Mouse (Mus musculus) hindbrain, embryonic 14.5 days (tissue): Measurements from ENCODE around the gene Prepl. TPM values are rescaled to one million over a fixed set of nuclear protein-coding genes. Genes with fewer than 3 reads are reported as not detected.

Source experiments
- ATAC-seq: fragments of 200-750 bp; cut with Nextera tagmentation; 2 replicates; pipeline ENCODE4 v1.8.0; 2017; ENCODE audit warnings: moderate number of reproducible peaks, mild to moderate bottlenecking, moderate TSS enrichment, moderate library complexity; ENCODE audit not compliant: low FRiP score
- DNase-seq: peaks from one replicate; pipeline ENCODE4 v3.0.0-alpha.2; 2015; ENCODE audit warnings: low spot score
- H3K27ac ChIP-seq: fragments of 300-500 bp; sonication (generic); 2 replicates; pipeline ENCODE4 v1.5.1; 2014; ENCODE audit warnings: mild to moderate bottlenecking, moderate library complexity
- H3K27me3 ChIP-seq: fragments of 300-500 bp; sonication (generic); 2 replicates; pipeline ENCODE4 v1.6.1; 2014; ENCODE audit warnings: mild to moderate bottlenecking, low read length, mixed read lengths; ENCODE audit not compliant: control insufficient read depth, insufficient read depth
- H3K36me3 ChIP-seq: fragments of 300-500 bp; sonication (generic); replicated peaks from 2 replicates; pipeline ENCODE4 v1.6.1; 2014; ENCODE audit not compliant: control insufficient read depth, insufficient read depth
- H3K4me1 ChIP-seq: fragments of 300-500 bp; sonication (generic); replicated peaks from 2 replicates; pipeline ENCODE4 v1.6.1; 2014; ENCODE audit warnings: antibody characterized with exemption, low read length, mixed read lengths; ENCODE audit not compliant: control insufficient read depth, insufficient read depth
- H3K4me2 ChIP-seq: fragments of 300-500 bp; sonication (generic); replicated peaks from 2 replicates; pipeline ENCODE4 v1.6.1; 2014; ENCODE audit warnings: mild to moderate bottlenecking, moderate library complexity
- H3K4me3 ChIP-seq: fragments of 300-500 bp; sonication (generic); replicated peaks from 2 replicates; pipeline ENCODE4 v1.5.1; 2014; ENCODE audit warnings: mild to moderate bottlenecking, low read length
- H3K9ac ChIP-seq: fragments of 300-500 bp; sonication (generic); 2 replicates; pipeline ENCODE4 v1.6.1; 2014
- H3K9me3 ChIP-seq: fragments of 300-500 bp; sonication (generic); 2 replicates; pipeline ENCODE4 v1.6.1; 2016; ENCODE audit warnings: low read length; ENCODE audit not compliant: control insufficient read depth
- WGBS: fragments of 180-500 bp; shearing (Covaris S2); extraction: QIAGEN DNeasy Blood & Tissue Kit; methylation state at CpG from one replicate; pipeline ENCODE4 v1.1.7; 2014; 5-methylcytosine and 5-hydroxymethylcytosine counted together
- polyA plus RNA-seq: library from polyadenylated mRNA; unstranded; fragments of >200 nt; fragmentation: Nextera tagmentation; extraction: Ambion mirVana; gene quantifications from 2 replicates; pipeline ENCODE4 v1.2.1, GENCODE M21; 2014

Prepl gene
- polyA plus RNA-seq, 1 experiment from 2014 or later = 161 TPM

GRCm38 (mm10) chr17:85030651-85031050, 59.4 kb downstream of the Prepl start:
- 79% methylated on average over 5 of the region's 5 CpGs for WGBS
- Histone ChIP-seq H3K9ac (no peak overlapping the region), H3K27me3 (no peaks in the 10 kb centered on the region), H3K4me3 (no peak overlapping the region), H3K9me3 (no peaks in the 10 kb centered on the region), H3K4me2 (no peak overlapping the region), H3K27ac (no peak overlapping the region), H3K4me1 (no peaks in the 10 kb centered on the region), H3K36me3 (no peaks in the 10 kb centered on the region)
- DNase-seq = no peak
- no peak for ATAC-seq

GRCm38 (mm10) chr17:85028797-85029196, 61.2 kb downstream of the Prepl start:
- no peak overlapping the region for H3K9ac ChIP-seq
- H3K4me1 ChIP-seq = no peaks in the 10 kb centered on the region
- no peak for DNase-seq
- H3K4me2 ChIP-seq = no peak overlapping the region
- no peaks in the 10 kb centered on the region for H3K9me3 ChIP-seq
- H3K27ac ChIP-seq = no peak overlapping the region
- H3K27me3 ChIP-seq = no peaks in the 10 kb centered on the region
- H3K36me3 ChIP-seq = no peaks in the 10 kb centered on the region
- H3K4me3 ChIP-seq = no peak overlapping the region
- ATAC-seq = no peak
- WGBS = 92% methylated on average over 10 of the region's 10 CpGs

GRCm38 (mm10) chr17:85028093-85028739, 61.8 kb downstream of the Prepl start, which contains the start of gene Slc3a1:
Gene Slc3a1, plus strand, starts transcription at chr17:85028376.
- no peaks in the 10 kb centered on the region for H3K27me3 ChIP-seq
- ATAC-seq (no peak), DNase-seq (no peak)
- H3K4me1 ChIP-seq = no peaks in the 10 kb centered on the region
- H3K9ac ChIP-seq = no peak within 1 kb of the TSS
- H3K9me3 ChIP-seq = no peaks in the 10 kb centered on the region
- no peaks in the 10 kb centered on the region for H3K36me3 ChIP-seq
- H3K4me3 ChIP-seq = no peak within 1 kb of the TSS
- no peak within 1 kb of the TSS for H3K27ac ChIP-seq
- no peak within 1 kb of the TSS for H3K4me2 ChIP-seq
- 84% methylated on average over 20 of the region's 20 CpGs for WGBS

GRCm38 (mm10) chr17:85027247-85027646, 62.8 kb downstream of the Prepl start:
- Histone ChIP-seq H3K4me1 (no peaks in the 10 kb centered on the region), H3K9me3 (no peaks in the 10 kb centered on the region), H3K4me2 (no peak overlapping the region), H3K4me3 (no peak overlapping the region), H3K36me3 (no peaks in the 10 kb centered on the region), H3K27me3 (no peaks in the 10 kb centered on the region), H3K9ac (no peak overlapping the region), H3K27ac (no peak overlapping the region)
- no peak for ATAC-seq
- WGBS = 88% methylated on average over 3 of the region's 3 CpGs
- DNase-seq = no peak

GRCm38 (mm10) chr17:85026436-85026835, 63.6 kb downstream of the Prepl start:
- Histone ChIP-seq H3K27me3 (no peaks in the 10 kb centered on the region), H3K9me3 (no peaks in the 10 kb centered on the region), H3K27ac (no peak overlapping the region), H3K4me3 (no peak overlapping the region), H3K4me2 (no peak overlapping the region), H3K36me3 (no peaks in the 10 kb centered on the region), H3K4me1 (no peaks in the 10 kb centered on the region), H3K9ac (no peak overlapping the region)
- no peak for ATAC-seq
- DNase-seq = no peak
- WGBS = 96% methylated on average over 6 of the region's 6 CpGs

GRCm38 (mm10) chr17:85025151-85025550, 64.9 kb downstream of the Prepl start:
- no peaks in the 10 kb centered on the region for H3K27me3 ChIP-seq
- no peaks in the 10 kb centered on the region for H3K4me1 ChIP-seq
- no peaks in the 10 kb centered on the region for H3K9me3 ChIP-seq
- no peaks in the 10 kb centered on the region for H3K36me3 ChIP-seq
- no peak overlapping the region for H3K4me2 ChIP-seq
- ATAC-seq (no peak), DNase-seq (no peak)
- H3K9ac ChIP-seq = no peak overlapping the region
- no peak overlapping the region for H3K4me3 ChIP-seq
- no peak overlapping the region for H3K27ac ChIP-seq
- 97% methylated on average over 6 of the region's 6 CpGs for WGBS

- Histone ChIP-seq H3K27me3 (no peaks in the 10 kb centered on the region), H3K4me1 (no peaks in the 10 kb centered on the region), H3K27ac (no peak overlapping the region), H3K9me3 (no peaks in the 10 kb centered on the region), H3K36me3 (no peaks in the 10 kb centered on the region), H3K4me3 (no peak overlapping the region), H3K9ac (no peak overlapping the region), H3K4me2 (no peak overlapping the region)
- DNase-seq (no peak), ATAC-seq (no peak)
- WGBS = 92% methylated on average over 8 of the region's 8 CpGs
Measured at GRCm38 (mm10) chr17:85024237-85024636, 65.8 kb downstream of the Prepl start.

GRCm38 (mm10) chr17:85023247-85024167, 66.5 kb downstream of the Prepl start:
- H3K27me3 ChIP-seq = no peaks in the 10 kb centered on the region
- no peaks in the 10 kb centered on the region for H3K36me3 ChIP-seq
- WGBS = 63% methylated on average over 22 of the region's 22 CpGs
- no peaks in the 10 kb centered on the region for H3K9me3 ChIP-seq
- ATAC-seq (no peak), DNase-seq (peak; percentile 86)
- no peak overlapping the region for H3K4me3 ChIP-seq
- no peak overlapping the region for H3K4me2 ChIP-seq
- no peak overlapping the region for H3K27ac ChIP-seq
- H3K9ac ChIP-seq = no peak overlapping the region
- H3K4me1 ChIP-seq = no peaks in the 10 kb centered on the region

GRCm38 (mm10) chr17:85020343-85020742, 69.7 kb downstream of the Prepl start:
- no peak for DNase-seq
- Histone ChIP-seq H3K36me3 (no peaks in the 10 kb centered on the region), H3K27ac (no peak overlapping the region), H3K4me3 (no peak overlapping the region), H3K4me2 (no peak overlapping the region), H3K4me1 (no peaks in the 10 kb centered on the region), H3K9me3 (no peaks in the 10 kb centered on the region), H3K27me3 (no peaks in the 10 kb centered on the region), H3K9ac (no peak overlapping the region)
- 85% methylated on average over 3 of the region's 3 CpGs for WGBS
- no peak for ATAC-seq
